Mouse (Mus musculus) gastrocnemius, postnatal 14 days (tissue): ENCODE data around the gene Eef1akmt1. TPM values are rescaled to one million over a fixed set of nuclear protein-coding genes. Genes with fewer than 3 reads are reported as not detected.

Experiments used
- DNase-seq: peaks from one replicate; pipeline ENCODE4 v3.0.0; 2021; ENCODE audit warnings: mixed read lengths
- intact Hi-C: fragments of 180-260 bp; cut with DNase I; formaldehyde crosslinking; loops from one replicate; pipeline ENCODE4 v1.15.1; 2025; ENCODE audit warnings: low total_unique reads
- long read RNA-seq, 2 experiments: library from polyadenylated mRNA; stranded (forward); transcript quantifications; one replicate each; pipeline ENCODE4 v2.0.0; 2021
- total RNA-seq, 2 experiments: library from RNA; stranded (reverse); gene quantifications; 2 replicates each; pipeline ENCODE4 v1.2.3; 2021

Gene Eef1akmt1
- total RNA-seq = 10 to 100 TPM; 21.9 to 31.0 TPM
- long read RNA-seq, experiment 1, transcript Eef1akmt1-201 (5 exons, 880 nt) = major isoform, 22 of 27 reads
- long read RNA-seq, experiment 1, partial matches to known transcripts = 2 of 27 reads
- long read RNA-seq, experiment 1, other reads (novel, unspliced or antisense) = 3 of 27 reads
- long read RNA-seq, experiment 2, transcript Eef1akmt1-201 (5 exons, 880 nt) = major isoform, 17 of 20 reads
- long read RNA-seq, experiment 2, partial matches to known transcripts = 3 of 20 reads
- long read RNA-seq, experiment 2, other reads (novel, unspliced or antisense) = 0 of 20 reads

DNA sequence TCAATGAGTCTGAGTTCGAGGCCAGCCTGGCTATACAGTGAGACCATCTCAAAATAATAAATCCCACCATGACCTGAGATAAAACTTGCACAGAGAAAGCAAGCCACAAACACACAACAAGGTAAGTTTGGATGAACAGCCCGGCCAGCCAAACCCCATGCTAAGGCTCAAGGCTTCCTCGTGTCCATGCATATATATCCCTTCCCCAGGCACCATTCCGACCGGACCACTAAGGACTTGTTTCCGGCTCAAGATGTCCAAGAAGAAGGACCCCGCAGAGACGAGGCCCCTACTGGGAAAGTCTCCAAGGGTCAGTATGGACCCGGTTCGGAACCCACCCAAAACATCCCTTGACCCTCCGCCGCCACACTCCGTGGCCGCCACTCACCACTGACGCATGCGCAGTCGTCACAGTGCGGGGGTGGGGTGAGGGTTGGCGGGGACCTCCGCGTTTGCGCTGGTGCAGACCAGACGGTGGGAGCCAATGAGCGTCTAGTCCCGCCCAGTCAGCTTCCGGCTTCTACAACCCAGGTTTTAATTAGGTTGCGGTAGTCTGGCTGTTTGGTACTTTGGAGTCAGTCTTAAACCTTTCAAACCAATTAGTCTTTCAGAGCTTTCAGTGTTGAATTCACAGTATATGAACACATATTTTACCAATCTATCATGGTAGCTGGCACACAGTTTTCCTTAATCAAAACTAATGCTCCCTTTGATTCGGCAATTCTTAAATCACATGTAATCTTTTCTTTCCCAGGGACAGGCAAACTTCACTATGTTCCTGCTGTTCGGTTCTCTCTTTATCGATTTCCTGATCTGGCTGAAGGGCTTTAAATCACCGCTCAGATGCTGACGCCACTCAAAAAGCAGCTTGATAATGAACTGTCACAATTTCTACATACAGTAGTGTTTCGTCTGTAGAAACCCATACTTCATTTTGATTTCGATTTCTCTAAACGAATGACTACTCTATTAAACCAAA, at the start of gene Eef1akmt1:
Gene Eef1akmt1 (minus strand): TSS at position 458 of the 979 bp plus-strand sequence.
- DNase-seq = peak; percentile 97
- intact Hi-C loops = no loop called here

DNA sequence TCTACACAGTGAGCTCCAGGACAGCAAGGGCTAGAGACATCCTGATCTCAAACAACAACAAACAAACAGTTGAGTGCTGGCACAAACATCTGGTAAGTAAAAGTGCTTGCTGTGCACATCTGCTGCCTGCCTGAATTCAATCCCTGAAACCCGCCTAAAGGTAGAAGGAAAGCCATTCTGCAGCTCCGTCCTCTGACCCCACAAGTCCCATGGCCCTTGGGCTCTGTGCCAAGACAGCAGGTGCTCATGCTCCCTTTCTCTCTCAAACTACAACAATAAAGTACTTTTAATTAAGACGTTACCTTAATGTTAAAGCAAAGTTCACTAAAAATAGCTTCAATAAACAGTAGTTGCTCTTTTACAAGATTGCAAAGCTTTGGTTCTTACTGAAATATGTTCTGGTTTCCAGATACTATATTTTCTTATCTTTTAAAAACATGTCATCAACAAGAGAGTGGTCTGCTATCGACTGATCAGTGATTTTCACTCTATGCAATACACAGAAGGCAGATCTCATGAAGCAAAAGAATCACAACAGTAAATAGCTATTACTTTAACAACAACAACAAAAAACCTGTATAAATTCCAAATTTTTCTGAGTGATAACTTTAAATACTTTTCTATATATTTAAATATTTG, 49.3 kb upstream of the Eef1akmt1 start:
- intact Hi-C loops = loop anchor here (10.0 kb wide), 1 partner anchor 246 kb away; no protein-coding TSS in a partner anchor
- DNase-seq = peak; percentile 18

DNA sequence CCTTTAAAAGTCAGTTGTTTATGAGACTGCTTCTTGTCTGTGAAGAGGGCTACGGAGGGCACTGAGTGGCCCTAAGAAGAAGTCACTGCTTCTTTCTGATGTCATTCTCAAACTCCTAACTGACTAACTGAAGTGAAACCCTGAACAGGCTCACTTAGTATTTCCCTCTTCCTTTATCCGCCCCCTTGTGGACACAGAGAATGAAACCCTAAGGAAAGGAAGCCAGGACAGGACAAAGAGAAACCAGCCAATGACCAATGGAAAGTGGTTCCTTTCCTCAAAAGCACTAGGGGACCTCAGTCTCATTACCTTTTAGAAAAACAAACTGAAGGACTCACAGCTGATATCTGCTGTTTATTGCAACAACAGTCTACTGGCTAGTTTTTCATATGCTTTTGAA, 48.1 kb upstream of the Eef1akmt1 start:
- intact Hi-C loops = loop anchor here (5.0 kb wide), 1 partner anchor 82 kb away; no protein-coding TSS in a partner anchor
- DNase-seq = peak; percentile 9

- intact Hi-C loops = loop anchor here (5.0 kb wide), 1 partner anchor 80 kb away; no protein-coding TSS in a partner anchor
- DNase-seq = no peak
Measured at GRCm38 (mm10) chr14:57617675-57618074, 46.3 kb upstream of the Eef1akmt1 start.

DNA sequence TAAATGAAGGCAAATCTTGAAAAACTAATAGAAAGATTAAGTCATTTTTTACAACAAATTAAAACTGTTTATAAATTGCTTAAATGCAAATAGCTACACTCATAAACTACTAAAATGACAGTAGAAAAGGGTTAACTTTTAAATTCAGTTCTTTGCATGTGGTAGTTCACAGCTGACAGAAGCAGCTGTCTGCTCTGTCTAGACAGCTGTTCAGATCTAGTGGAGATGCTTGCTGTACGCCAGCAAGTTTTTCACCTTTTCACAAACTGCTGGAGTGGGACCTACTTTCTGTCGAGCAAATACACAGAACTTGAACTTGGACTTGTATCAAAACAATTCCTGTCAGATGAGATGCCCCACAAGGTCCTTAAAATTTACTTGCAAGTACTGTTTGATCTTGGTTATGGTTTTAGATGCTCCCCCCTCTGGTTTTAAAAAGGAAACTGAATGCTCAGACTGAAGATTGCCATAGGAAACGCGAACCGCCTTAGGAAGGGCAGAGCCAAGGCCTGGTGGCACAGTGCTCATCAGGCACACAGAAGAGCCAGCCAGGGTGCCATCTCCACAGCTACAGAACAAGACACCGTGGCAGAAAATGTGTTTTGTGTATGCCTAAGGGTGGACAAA, 45.0 kb upstream of the Eef1akmt1 start:
- peak; percentile 13 for DNase-seq

GRCm38 (mm10) chr14:57615828-57616227, 44.4 kb upstream of the Eef1akmt1 start:
- intact Hi-C loops = loop anchor here (5.0 kb wide), 1 partner anchor 79 kb away; no protein-coding TSS in a partner anchor
- no peak for DNase-seq

More for the DNA sequence above, 45.0 kb upstream of the Eef1akmt1 start:
- intact Hi-C loops = loop anchor here (5.0 kb wide), 1 partner anchor 79 kb away; no protein-coding TSS in a partner anchor

DNA sequence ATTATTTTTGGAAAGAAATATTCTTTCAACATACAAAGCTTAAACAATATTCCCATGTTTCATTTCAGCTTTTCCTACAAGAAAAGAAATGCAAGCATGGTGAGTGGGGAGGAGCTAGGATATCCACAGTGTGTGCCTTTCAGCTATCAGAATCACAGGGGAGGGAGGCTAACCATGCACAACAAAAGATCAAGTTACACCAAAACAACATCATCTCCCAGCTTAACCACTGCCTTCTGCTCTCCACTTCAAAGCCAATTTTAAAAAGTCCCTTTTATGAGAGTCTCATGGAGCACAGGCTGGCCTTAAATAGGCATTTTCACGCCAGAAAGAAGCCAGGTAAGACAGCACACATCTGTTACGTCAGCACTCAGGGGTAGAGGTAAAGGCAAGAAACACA, 39.6 kb upstream of the Eef1akmt1 start:
- no peak for DNase-seq
- intact Hi-C loops = no loop called here

DNA sequence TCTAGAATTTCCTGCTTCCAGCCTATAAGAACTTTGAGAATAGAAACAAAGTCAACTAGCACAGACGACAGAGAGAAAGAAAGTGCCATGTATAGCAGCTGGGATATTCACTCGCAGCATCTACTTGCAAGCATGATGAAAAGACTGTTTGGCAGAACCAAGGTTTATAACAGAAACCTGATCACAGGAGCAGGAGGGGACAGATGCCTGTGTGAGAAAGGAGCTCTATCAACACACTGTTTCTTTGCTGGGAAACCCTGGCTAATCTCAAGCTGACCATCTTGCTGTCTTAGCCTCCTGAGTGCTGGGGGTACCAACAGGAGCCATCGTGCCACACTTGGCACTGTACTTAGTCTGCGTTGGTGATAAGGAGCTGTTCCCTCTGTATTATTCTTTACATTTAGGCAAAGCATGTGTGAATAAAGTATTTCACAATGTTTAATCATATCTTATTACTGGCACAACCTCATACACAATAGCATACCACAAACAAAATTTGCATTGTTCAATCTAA, 38.5 kb upstream of the Eef1akmt1 start:
- DNase-seq = no peak
- intact Hi-C loops = no loop called here

GRCm38 (mm10) chr14:57607500-57607899, 36.1 kb upstream of the Eef1akmt1 start:
- intact Hi-C loops = no loop called here

GRCm38 (mm10) chr14:57606663-57607365, 35.4 kb upstream of the Eef1akmt1 start:
- intact Hi-C loops = no loop called here
- DNase-seq = no peak

More at GRCm38 (mm10) chr14:57607500-57607899, 36.1 kb upstream of the Eef1akmt1 start:
- DNase-seq = peak; percentile 88

- DNase-seq = no peak
- intact Hi-C loops = no loop called here
Measured at GRCm38 (mm10) chr14:57593279-57593678, 21.9 kb upstream of the Eef1akmt1 start.

- DNase-seq = no peak
- intact Hi-C loops = no loop called here
Measured at GRCm38 (mm10) chr14:57591830-57592229, 20.4 kb upstream of the Eef1akmt1 start.

DNA sequence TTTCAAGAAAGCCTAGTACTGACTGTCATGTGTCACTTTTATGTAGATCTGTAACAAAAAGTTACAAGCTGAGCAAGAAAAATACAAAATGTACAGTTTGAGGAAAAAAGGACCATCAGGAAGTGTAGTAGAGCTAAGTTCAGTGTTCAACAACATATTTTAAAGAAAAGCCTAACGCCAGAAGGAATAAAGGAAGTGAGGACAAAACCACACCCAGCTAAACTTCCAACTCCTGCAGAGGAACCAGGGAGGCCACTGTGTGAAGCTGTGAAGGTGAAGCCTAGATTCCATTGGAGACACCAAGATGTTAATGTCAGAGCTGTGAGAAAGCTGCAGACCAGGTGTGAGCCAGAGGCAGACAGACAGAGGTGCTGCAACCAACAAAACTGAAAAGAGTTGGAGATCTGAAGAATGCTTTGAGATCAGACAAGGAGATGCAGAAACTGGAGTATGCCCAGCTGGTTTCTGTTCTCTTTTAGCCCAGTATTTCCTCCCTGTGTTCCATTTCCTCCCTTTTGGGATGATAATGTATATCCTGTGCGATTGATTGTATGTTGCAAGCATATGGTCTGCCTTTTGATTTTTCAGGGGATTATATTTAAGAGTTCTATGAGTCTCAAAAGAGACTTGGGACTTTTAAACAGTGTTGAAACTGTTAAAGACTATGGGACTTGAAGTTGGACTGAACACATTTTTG, 5.1 kb upstream of the Eef1akmt1 start:
- DNase-seq = no peak
- intact Hi-C loops = no loop called here

GRCm38 (mm10) chr14:57574792-57575587, 3.6 kb upstream of the Eef1akmt1 start:
- intact Hi-C loops = no loop called here
- no peak for DNase-seq

- no peak for DNase-seq
Measured at GRCm38 (mm10) chr14:57565626-57566025, 5.8 kb downstream of the Eef1akmt1 start.

DNA sequence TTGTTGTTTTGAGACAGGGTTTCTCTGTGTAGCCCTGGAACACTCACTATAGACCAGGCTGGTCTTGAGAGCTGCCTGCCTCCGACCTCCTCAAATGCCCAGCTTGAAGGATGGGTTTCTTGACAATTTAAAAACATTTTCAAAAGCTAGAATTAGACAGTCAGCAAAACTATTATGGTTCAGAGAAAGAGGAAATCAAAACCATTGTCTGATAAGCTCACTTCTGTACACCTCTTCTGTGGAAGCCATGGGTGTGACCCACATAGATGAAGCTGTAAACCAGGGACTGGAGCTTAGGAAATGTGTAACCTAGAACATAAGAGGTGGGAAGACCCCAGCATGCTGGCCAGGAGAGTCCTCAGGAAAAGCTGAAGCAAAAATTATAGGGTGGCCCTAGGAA, 14.5 kb downstream of the Eef1akmt1 start:
- DNase-seq = no peak

More at GRCm38 (mm10) chr14:57565626-57566025, 5.8 kb downstream of the Eef1akmt1 start:
- intact Hi-C loops = no loop called here

More for the DNA sequence above, 14.5 kb downstream of the Eef1akmt1 start:
- intact Hi-C loops = no loop called here
